Mouse (Mus musculus): ENCODE measurements around the gene Fam198b.

The Fam198b gene

DNA sequence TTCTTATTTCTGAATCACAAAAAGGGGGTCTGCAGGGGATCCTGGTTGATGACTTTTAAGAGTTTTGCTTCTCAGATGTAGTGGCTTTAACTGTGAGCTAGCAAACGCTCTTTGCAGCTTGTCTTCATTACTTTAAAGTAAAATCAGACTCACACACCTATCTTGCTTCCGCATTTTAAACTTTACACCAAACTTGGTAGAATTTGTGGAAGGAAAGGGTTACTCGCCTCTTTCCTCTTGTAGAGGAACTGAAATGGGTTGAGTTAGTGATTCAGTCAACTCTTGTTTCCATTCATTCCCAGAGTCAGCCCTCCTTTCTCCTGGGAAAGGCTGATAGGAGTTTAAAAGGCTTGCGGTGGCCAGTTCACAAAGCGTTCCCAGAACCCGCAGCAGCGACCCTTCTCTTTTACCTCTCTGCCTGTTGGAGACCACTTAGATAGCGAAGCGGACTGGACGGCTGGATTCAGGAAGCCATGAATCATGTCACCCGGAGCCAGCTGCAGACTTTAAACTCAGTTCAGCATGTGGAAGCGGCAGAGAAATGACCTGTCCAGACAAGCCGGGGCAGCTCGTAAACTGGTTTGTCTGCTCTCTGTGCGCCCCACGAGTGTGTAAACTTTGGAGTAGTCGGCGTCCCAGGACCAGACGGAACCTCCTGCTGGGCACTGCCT lies 1.5 kb downstream of the Fam198b start:
- DNase-seq = peak; percentile 71 to 77

DNA sequence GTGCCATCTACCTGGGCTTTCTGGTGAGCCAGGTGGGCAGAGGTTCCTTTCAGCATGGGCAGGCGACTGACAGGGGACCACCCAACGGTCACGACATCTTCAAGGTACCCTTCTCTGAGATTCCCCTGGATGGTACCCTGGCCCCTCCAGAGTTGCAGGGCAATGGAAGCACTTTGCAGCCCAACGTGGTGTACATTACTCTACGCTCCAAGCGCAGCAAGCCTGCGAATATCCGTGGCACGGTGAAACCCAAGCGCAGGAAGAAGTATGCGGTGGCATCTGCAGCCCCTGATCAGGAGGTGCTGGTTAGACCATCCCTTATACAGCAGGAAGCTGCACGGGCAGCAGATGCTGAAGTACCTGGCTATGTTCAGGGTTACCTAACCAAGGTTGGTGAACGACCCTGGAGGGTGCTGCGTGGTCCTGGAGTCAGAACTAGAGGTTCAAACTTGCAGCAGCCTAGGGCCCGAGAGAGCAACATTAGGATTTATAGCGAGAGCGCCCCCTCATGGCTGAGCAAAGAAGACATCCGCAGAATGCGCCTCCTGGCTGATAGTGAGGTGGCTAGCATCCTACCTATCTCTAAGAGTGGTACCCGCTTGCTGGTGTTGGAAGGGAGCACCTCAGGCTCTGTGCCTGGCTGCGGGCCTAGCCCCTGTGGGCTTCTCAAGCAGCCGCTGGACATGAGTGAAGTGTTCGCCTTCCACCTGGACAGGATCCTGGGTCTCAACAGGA lies 2.2 kb downstream of the Fam198b start:
- peak; percentile 36 to 39 for DNase-seq

DNA sequence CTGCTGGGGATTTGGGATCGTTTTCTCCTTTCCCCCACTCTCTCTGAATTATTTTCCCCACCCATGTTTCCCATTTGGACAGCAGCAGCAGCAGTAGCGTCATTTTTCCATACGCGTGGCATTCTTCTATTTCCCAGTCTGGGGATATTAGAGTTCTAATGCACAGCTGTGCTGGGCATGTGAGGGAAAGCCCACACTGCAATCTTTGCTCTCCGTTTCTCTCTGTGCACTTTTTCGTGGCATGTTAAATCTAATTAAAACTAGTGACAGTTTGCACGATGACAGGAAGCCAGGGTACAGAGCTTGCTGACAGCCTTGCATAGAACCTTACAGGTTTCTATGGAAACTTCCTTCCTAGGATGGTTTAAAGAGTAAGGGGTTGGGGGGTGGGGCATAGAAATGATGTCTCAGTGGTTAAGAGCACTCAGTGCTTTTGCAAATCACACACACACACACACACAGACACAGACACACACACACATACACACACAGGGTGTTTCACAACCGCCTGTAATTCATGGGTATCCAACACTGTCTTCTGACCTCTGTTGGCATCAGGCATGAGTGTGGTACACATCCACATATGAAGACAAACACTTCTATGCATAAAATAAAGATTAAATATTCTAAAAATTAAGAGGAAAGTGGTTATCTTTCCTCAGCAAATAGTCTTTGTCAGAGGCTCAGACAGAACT lies 3.0 kb downstream of the Fam198b start:
- no peak for DNase-seq

DNA sequence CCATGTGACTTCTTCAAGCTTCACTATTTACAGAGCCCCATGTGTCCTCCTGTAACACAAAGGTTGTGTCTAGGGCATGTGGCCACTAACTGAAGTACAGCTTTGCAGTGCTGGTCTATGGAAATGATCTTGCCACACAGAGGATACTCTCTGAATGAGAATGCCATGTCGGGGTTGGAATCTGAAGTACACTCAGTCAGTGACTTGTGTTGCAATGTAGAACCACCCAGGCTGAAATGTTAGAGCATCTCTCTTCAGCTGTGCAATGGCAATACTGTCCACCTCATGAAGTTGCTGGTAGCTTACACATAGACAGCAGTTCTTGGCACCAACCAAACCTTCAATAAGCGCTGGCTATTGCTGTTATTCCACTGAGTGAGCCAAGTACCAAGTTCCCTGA lies 3.6 kb downstream of the Fam198b start:
- no peak for DNase-seq

DNA sequence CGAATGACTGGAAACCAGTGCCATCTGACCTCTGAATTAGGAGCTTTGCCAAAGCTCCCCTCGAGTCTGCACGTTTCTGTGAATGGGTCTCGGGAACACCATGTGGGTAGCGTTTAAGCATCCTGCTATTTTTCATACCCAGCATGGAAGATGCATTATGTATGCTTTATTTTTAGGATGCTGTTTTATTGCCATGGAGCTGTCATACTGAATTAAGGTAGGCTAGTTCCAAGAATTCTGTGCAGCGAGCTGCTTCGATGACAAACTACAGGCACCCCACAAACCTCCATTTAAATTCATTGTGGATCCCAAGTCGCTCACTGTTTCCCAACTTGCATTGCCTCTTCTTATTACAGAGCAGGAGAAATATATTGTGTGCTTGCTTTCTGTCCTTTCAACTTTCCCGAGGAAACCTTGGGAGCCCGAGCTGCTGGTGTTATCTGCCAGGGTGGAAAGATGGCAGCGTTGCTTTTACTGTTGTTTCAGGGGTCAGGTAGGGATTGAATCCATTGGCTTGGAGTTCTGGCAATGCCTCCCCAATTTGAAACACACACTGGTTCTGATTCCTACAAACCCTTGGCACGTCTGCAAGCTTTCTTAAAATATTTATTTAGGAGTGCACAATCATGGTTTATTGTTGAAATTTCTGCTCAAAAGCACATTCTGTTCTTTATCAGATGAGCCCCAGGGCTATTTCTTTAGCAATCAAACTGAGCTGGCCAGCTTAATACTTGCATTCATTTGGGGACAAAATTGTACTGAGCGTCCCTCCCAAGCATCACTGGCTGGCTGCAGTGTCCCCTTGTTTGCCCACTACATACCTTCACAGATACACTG lies 13.4 kb downstream of the Fam198b start:
- DNase-seq = no peak

DNA sequence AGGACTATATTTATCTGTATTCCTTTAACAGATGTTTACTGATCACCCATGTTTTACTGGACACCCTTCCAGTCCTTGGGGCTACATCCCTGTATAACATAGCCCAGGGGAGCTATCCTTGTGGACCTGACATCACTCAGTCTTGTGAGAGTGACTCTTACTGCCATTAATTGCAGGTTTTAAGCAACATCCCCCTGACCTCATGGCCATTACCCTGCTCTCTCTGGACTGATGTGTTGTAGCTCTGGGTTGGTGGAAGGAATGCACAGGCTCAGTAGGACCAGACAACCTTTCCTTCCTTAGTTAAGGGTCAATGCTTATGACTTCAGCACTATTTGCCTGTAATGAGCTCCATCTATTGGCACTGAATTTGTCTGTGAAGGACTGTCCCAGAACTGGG lies 14.2 kb downstream of the Fam198b start:
- no peak for DNase-seq

DNA sequence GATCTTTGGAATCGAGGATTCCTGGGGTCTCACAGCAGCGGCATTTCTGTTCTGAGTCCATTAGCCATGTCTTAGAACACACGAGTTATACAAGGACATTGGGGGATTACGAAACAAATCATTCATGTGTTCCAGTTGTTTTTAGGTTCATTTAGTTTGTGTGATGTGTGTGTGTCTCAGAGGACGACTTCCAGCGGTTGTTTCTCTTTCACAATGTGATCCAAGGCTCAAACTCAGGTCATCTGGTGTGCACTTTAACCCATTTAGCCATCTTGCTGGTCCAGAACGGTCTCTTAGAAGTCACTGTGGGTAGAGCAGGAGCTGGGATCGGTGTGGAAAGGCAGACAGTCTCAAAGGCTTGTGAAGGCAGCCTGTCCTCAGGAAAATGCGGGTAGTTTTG lies 15.6 kb downstream of the Fam198b start:
- no peak for DNase-seq

DNA sequence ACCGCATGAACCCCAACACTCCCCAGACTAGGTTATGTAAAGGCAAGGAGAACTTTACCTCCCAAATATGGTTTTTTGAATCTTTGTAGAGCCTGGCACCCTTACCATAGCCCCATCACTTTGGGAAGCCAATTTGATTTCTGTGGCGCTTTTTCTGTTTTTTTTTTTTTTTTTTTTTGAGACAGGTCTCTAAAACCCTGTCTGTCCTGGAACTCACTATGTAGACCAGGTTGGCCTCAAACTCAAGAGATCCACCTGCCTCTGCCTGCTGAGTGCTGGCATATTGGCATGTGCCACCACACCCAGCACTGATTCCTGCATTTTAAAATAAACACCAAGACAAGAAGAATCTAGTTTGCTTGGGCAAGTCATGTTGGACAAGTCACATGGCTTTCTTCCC lies 16.2 kb downstream of the Fam198b start:
- DNase-seq = no peak

DNA sequence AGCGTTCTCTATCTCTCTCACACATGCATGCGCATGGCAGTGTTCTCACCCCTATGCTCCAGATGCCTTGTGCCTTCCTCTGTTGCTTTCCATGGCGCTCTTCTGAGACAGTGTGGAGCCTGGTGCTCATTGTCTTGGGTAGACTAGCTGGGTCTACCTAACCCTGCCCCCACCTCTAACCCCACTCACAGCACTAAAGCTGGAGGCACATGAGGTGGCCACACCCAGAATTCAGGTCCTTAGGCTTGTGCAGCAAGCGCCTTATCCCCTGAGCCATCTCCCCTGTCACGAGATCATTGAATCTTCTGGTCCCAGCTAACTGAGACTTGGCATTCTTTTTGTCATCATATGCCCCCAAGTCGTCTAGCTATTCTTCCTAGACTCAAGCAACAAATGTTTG lies 17.0 kb downstream of the Fam198b start:
- DNase-seq = no peak

DNA sequence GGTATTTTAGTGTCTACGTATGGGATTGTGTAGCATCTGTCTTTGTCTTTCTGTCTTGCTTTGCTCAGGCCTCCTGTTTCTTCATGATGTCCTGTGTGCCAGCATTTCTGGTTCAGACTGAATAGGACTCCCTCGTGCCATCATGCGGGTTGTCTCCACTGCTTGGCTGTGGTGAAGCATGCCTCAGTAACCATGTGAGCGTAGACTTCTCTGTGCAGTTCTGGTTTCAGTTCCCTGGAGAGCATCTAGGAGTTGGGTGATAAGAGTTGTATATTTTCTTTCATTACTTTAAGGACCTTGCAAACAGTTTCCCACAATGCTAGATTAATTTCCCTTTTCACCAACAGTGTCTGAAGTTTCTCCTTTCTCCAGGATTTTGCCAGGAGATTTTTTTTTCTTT lies 17.4 kb downstream of the Fam198b start:
- DNase-seq = no peak

DNA sequence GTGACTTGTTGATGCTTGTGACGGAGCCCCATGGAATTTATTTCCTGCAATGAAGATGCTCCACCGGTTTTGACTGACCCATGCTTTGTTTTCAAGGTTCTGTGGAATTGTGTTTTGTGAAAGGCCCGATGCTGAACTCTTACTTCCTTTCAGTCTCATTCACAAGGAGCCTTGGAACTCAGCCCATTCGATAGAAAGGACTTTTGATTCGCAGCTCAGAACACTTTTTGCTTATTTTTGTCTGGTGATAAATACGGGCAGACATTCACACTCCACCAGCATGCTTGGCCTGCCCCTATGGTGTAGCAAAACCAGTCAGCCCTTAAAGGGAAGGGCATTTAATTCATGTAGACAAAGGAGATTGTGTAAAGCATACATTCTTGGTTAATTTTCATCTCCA lies 19.5 kb downstream of the Fam198b start:
- DNase-seq = no peak

DNA sequence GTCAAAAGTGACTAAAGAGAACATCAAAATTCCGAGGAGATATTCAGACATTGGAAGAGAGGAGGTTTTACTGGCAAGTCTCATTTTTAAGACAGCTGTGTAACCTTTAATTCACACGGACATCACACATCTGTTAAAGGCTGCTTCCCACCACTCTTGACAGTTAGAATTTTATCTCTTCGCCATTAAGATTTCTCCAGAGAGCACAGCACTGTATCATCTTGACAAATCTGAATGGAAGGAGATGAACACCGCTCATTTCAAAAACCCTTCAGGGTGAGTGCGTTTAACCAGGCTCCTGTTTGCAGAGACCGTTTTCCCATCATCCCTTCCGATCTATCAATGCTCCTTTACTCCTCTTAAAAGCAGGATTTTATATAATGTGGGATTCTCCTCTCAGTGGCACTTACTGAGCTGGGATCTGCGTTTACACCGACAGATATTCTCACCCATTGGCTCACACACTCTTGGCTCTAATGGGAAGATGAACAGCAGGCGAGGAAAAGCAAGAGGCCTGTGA lies 20.0 kb downstream of the Fam198b start:
- DNase-seq = no peak

DNA sequence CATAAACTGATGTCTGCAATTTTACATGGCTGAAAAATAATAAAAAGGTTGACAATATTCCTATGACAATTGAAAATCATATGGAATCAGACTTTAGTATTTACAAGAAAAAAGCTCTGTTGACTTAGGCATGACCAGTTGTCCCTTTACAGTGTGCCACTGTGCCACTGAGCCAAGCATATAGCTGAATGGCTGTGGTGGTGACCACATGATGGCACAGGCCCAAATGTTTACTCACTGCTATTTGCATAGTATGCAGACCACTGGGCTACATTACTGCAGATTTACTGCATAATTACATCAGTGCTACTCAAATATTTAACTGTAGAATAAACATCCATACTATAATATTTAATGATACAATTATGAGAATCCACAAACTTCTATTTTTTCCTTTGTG lies 21.1 kb downstream of the Fam198b start:
- DNase-seq = no peak

DNA sequence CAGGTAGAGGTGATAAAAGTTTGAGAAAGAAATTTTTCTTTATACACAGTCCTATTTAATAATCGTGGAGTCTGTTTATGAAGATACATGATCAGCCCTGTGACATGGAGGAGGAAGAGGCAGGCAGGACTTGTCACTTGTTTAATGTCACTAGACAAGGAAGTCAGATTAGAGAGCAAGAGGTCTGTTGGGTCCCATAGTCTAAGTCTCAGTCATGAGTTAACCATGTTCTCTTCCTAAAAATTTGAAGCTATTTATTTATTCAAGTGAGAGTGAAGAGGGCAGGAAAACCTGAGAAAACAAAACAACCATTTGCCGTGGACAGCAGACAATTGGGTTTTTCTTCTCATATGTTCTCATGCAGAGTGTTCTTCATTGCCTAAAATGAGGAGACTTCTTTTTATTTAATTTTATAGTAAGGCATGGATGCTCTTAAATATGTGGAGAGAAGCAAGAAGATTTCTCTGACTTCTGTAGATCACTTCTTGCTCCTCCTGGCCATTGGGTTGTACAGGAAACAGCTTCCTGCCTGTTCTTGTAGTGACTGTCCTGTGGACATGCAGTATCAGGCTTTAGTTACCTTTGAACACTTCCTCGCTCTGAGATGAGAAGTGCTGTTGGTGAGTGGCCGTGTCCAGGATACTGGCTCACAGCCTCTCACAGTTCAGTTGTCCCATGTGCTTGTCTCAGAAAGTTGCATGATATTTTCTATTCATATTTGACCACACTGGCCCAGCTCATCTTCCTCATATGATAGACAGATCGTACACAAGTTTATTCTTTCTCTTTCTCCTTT lies 22.1 kb downstream of the Fam198b start:
- DNase-seq = no peak

DNA sequence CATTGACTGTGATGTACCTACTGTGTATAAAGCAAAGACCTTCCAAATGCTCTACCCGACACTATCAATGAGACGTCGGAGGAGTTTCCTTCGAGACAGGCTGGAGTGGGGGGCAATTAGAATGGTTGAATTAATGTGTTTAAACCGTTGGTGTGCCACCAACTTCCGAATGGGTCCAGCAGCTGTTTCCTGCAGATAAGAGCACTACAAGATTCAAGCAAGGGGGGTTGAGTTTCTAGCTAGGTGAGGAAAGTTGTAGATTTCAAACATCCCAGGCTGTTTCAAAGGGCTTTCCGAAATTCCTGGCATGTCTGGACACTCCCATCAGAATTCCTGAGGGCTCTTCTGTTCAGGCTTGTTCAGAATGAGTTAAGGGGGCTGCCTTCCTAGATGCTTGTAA lies 22.9 kb downstream of the Fam198b start:
- DNase-seq = peak in 1 of 2 experiments; percentile 22

DNA sequence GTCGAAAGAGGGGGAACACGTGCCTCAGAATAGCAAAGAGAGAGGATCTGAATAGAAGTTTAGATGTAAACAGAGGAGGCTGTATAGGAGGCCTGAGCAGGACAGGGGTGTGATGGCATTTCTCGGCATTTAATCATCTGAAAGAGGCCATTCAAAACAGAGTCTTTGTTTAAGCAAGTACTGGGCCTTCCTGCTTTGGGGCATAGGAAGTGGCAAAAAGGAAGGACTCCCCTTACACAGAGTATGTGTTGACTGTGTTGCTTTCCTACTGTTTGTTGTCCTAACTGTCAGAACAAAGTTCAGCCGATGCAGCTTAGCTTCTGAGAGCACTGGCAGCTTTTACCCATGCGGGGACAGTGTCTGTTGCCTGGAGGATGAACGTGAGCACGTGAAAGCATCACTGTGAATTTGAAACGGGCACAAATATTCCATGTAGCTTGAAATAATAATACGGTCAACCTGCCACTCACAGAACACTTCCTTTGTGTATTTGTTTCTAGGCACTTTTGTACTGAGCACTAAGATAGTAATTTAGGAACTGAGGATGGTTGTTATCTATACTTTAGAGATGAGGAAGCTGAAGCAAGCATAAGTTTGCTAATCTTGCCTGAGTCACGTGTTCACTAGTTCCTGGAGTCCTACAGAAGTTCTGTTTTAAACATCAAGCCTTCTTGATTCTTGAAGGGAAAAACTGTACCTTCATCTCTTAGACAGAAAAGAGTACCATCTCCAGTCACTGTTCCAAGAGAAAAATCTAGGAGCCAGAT lies 26.2 kb downstream of the Fam198b start:
- no peak for DNase-seq

DNA sequence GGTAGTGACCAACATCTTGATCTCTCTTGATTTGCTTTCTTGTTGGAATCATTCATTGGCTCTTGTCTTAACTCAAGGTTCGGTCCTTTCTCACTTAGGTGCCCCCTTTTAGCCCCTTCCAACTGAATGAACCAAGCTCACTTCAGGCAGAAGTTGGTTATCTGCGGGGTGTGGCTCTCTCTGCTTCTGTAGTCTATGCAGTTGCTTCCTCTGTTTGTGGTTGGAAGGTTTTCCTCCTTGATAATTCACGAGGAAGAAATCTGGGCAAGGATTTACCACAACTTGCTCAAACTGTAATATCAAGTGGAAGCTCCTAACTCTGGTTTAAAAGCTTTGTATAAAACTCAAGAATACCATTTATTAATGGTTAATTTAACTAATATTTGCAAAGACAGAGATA lies 26.8 kb downstream of the Fam198b start:
- no peak for DNase-seq

DNA sequence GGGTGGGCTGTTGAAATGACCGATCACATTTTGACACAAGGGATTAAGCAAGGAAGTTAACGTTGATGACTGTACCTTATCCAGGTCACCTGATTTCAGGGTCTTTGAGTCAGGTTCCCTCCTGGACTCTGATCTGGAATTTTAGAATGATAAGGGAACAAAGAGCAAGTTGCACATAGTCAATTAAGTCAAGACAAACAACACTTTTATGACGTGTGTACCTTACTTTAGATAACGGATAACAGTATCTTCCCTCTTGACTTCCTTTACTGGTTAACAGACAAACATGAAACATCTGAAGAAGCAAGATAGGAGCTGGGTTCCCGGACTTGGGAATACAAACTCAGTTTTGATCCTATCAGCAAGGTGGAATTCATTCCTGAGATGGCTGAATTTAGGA lies 29.7 kb downstream of the Fam198b start:
- DNase-seq = no peak

DNA sequence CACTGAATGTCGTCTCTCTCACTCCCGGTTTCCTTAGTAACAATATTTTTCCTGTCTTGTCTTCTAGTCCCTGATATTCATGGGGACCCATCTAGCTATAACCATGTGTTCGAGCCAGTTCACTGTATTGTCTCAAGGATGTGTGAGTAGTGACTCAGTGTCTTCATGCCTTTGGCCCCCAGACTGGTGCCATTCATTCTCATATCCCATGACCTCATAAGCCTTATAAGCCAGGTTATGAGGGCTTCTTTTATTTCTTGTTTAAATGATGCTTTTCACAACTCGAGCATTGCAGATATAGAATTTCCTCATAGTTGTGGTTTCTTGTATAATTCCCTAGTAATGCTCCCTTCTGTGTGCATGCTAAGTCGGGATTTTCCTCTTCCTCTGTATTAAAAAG lies 31.9 kb downstream of the Fam198b start:
- DNase-seq = no peak

DNA sequence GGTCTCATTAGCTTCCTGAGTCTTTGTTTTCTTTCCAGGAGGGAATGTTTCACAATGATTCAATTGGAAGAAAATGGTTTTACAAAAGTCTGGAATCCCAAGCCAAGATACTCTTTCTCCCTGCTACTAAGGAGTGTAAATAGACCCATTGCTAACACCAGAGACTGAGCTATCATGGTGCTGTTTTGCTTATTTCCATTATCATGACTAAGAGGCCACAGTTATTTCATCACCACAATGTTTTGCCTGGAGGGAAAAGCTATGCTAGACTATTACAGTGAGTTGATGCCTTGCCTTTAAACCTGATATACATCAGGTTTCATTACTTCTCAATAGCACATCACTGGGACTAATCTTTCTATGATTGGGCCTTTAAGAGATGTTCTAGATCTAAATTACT lies 34.4 kb downstream of the Fam198b start:
- DNase-seq = no peak

DNA sequence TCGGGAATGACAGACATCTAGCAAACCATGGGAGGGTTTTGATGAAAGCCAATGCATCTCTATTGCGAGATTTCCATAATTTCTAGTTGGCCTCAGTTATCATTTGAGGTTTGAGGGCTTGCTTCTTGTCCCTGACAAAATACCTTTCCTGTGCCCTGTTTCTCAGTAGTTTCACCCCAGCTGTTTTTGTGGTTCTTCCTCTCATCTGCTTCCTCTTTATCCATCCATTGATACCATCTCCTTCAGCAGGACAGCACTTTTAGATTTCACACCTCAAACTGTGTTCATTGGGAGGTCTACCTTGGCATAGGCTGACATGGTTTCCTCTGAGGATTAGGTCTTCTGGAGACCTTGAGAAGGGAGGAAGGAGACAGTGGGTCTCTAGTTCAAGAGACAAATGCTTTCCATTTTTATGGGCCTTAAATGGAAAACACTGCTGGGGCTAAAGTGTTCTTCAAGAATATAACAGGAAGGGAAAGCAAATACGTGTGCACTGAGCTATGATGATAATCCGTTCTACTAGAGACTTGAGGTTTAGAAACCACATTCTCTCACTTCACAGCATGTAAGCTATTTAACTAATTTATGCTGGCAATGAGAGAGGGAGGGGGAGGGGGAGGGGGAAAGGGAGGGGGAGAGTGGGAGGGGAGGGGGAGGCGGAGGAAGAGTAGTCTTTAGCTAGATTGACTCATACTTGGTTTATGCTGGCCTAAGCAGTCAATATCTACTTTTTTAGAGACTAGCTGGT lies 41.8 kb downstream of the Fam198b start:
- no peak for DNase-seq
